Mouse (Mus musculus) liver, adult 2 months (tissue): ENCODE results near the gene Mlh1. TPM values are rescaled to one million over a fixed set of nuclear protein-coding genes. Genes with fewer than 3 reads are reported as not detected.

Experiments used
- DNase-seq: peaks from one replicate; pipeline ENCODE4 v3.0.0-alpha.2; 2011; ENCODE audit warnings: low read depth, low spot score; ENCODE audit errors: extremely low read depth
- H3K27ac ChIP-seq: fragments of 200-500 bp; replicated peaks from 2 replicates; pipeline ENCODE4 v1.5.1; 2012; ENCODE audit warnings: low read depth, mild to moderate bottlenecking, control low read depth, inconsistent platforms, low read length; ENCODE audit not compliant: insufficient read depth
- H3K27me3 ChIP-seq: fragments of 200-500 bp; 2 replicates; pipeline ENCODE4 v1.6.1; 2012; ENCODE audit warnings: mild to moderate bottlenecking, moderate library complexity, low read length, inconsistent platforms; ENCODE audit not compliant: control insufficient read depth, insufficient read depth
- H3K36me3 ChIP-seq: fragments of 200-500 bp; 2 replicates; pipeline ENCODE4 v1.6.1; 2012; ENCODE audit warnings: low read length, inconsistent platforms; ENCODE audit not compliant: control insufficient read depth, insufficient read depth
- H3K4me1 ChIP-seq: fragments of 200-500 bp; 2 replicates; pipeline ENCODE4 v1.6.1; 2011; ENCODE audit warnings: low read length; ENCODE audit not compliant: control insufficient read depth, insufficient read depth
- H3K4me3 ChIP-seq: fragments of 200-500 bp; 2 replicates; pipeline ENCODE4 v1.5.1; 2011; ENCODE audit warnings: low read depth, mild to moderate bottlenecking, control low read depth, low read length, moderate library complexity; ENCODE audit not compliant: insufficient read depth
- H3K79me2 ChIP-seq: fragments of 200-500 bp; 2 replicates; pipeline ENCODE4 v1.6.1; 2012; ENCODE audit warnings: inconsistent platforms, mild to moderate bottlenecking, low read length, moderate library complexity; ENCODE audit not compliant: control insufficient read depth, insufficient read depth
- H3K9ac ChIP-seq: fragments of 200-500 bp; 2 replicates; pipeline ENCODE4 v1.6.1; 2012; ENCODE audit warnings: low read depth, mild to moderate bottlenecking, control low read depth, inconsistent platforms, low read length
- CTCF ChIP-seq: fragments of 200-500 bp; IDR thresholded peaks from 2 replicates; pipeline ENCODE4 v1.5.1; 2011; ENCODE audit warnings: low read depth, low read length, control low read depth
- POLR2A ChIP-seq: fragments of 200-500 bp; IDR thresholded peaks from 2 replicates; pipeline ENCODE4 v1.6.1; 2011; ENCODE audit warnings: low read length, control low read depth; ENCODE audit not compliant: insufficient read depth; ENCODE audit errors: extremely low read depth
- WGBS: fragments of 180-500 bp; shearing (Covaris S2); methylation state at CpG from one replicate; pipeline ENCODE4 v1.1.7; 2018; 5-methylcytosine and 5-hydroxymethylcytosine counted together
- polyA plus RNA-seq: library from polyadenylated mRNA; depleted of rRNA; stranded (reverse); fragments of >200 nt; gene quantifications from 2 replicates; pipeline ENCODE4 v1.2.3, GENCODE M21; 2012
- total RNA-seq: library from RNA; depleted of rRNA; stranded (reverse); fragments of >200 nt; gene quantifications from 2 replicates; pipeline ENCODE4 v1.2.3, GENCODE M21; 2014

Gene Mlh1
- total and polyA plus RNA-seq, 2 experiments = 8.8 to 13.9 TPM

- TF ChIP-seq POLR2A (no peak), CTCF (no peak)
- WGBS = 1% methylated on average over 5 of the region's 5 CpGs
Measured at GRCm38 (mm10) chr9:111270606-111271005, 985 bp downstream of the Mlh1 start.

GRCm38 (mm10) chr9:111267998-111268397 is 3.6 kb downstream of the Mlh1 start:
- H3K27me3 ChIP-seq = no peaks in the 10 kb centered on the region
- H3K4me3 ChIP-seq = no peak overlapping the region
- no peak overlapping the region for H3K27ac ChIP-seq
- no peaks in the 10 kb centered on the region; the same call in 1 of the 2 replicates for H3K79me2 ChIP-seq
- H3K4me1 ChIP-seq = no peaks in the 10 kb centered on the region; the same call in 1 of the 2 replicates
- no peak for TF ChIP-seq POLR2A
- H3K9ac ChIP-seq = no peak overlapping the region
- no peak for DNase-seq
- peaks cover 21% of the 10 kb centered on the region for H3K36me3 ChIP-seq
- WGBS = 96% methylated on average over 2 of the region's 2 CpGs

More at GRCm38 (mm10) chr9:111270606-111271005, 985 bp downstream of the Mlh1 start:
- peaks cover 12% of the 10 kb centered on the region for H3K4me1 ChIP-seq
- H3K79me2 ChIP-seq = peaks cover 7% of the 10 kb centered on the region; the same call in 1 of the 2 replicates
- H3K27me3 ChIP-seq = no peaks in the 10 kb centered on the region
- peak overlapping the region; percentile 82 for H3K4me3 ChIP-seq
- peak overlapping the region; percentile 67; the same call in 1 of the 2 replicates for H3K27ac ChIP-seq
- peak; percentile 53 for DNase-seq
- peak overlapping the region; percentile 83; the same call in 1 of the 2 replicates for H3K9ac ChIP-seq
- H3K36me3 ChIP-seq = peaks cover 15% of the 10 kb centered on the region

DNA sequence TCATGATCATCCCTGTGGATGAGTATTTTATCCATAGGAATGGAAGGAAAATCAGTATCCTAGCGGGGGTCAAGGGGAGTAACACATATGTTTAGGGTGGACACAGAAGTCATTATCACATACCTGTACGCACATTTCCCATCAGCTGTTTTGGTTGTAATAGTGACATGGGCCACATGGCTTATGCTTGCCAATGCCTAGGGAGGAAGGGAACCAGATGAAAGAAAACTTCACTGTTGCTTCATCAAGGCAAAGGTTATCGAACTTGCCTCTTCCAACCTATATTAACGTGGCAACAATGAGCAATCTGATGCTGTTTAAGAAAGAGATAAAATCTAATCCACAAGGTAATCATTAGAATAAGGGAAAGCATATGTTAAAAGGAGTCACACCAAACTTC is 10.2 kb downstream of the Mlh1 start:
- no peaks in the 10 kb centered on the region for H3K27me3 ChIP-seq
- 50% methylated on average over 4 of the region's 4 CpGs for WGBS
- no peaks in the 10 kb centered on the region; the same call in 1 of the 2 replicates for H3K79me2 ChIP-seq
- DNase-seq = peak; percentile 57
- no peaks in the 10 kb centered on the region; the same call in 1 of the 2 replicates for H3K4me1 ChIP-seq
- H3K27ac ChIP-seq = no peak overlapping the region
- H3K9ac ChIP-seq = no peak overlapping the region
- H3K4me3 ChIP-seq = no peak overlapping the region
- TF ChIP-seq POLR2A (no peak), CTCF (no peak)
- H3K36me3 ChIP-seq = peaks cover 35% of the 10 kb centered on the region

DNA sequence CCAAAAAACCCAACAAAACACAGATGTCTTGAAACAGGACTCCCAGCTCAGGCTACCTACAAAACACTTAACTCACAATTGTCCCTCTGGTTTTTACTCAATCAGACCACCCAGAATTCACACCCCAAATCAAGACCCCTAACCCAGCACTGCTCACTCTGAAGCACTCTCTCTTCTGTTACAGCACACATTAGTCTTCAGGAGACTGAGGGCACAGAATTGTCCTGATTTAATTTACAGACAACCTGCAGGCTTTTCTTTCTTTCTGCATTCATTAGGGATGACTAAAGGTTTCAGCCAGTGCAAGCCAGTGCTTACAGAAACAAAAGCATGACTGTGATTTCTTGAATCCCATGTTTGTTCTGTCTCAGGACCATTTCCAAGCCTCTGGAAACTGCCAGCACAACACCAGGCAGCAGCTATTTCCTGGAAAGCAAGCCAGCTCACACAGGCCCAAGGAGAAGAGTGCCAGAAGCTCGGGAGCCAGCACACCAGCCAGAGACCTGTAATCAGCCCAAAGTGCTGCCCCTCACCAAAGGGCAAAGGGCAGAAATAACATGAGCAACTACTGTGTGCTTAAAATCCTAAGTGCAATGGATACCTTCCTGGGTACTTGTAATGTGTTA is 11.1 kb downstream of the Mlh1 start:
- Histone ChIP-seq H3K4me1 (no peaks in the 10 kb centered on the region; the same call in 1 of the 2 replicates), H3K27ac (no peak overlapping the region), H3K79me2 (no peaks in the 10 kb centered on the region), H3K27me3 (no peaks in the 10 kb centered on the region), H3K36me3 (peaks cover 33% of the 10 kb centered on the region), H3K9ac (no peak overlapping the region), H3K4me3 (no peak overlapping the region)
- DNase-seq = peak; percentile 75
- TF ChIP-seq POLR2A = no peak
- no peak for TF ChIP-seq CTCF
- 9% methylated on average over 1 of the region's 1 CpGs for WGBS

DNA sequence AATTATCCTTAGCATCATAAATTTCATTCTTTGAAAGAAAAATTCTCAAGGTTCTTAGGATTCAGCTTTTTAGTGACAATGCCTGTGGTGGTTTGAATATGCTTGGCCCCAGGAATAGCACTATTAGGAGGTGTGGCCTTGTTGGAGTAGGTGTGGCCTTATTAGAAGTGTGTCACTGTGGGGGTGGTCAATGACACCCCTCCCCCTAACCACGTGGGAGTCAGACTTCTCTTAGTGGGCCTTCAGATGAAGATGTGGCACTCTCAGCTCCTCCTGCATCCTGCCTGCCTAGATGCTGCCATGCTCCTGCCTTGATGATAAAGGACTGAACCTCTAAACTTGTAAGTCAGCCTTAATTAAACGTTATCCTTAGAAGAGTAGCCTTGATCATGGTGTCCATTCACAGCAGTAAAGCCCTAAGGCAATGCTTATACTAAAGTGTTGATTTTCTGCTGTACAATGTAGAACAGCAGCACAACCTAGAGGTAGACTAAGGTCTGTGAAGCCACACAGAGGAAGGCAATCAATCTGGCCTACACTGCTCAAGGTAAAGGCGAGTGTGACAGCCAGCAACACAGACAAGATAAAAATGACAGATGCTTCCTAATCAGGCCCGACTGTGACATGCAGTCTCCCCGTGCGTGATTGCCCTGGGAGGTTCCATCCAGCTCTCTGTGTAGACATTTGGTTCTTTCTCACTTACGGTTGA is 19.3 kb downstream of the Mlh1 start:
- 77% methylated on average over 7 of the region's 7 CpGs for WGBS
- peaks cover 45% of the 10 kb centered on the region for H3K36me3 ChIP-seq
- H3K9ac ChIP-seq = no peak overlapping the region
- no peak overlapping the region for H3K27ac ChIP-seq
- no peaks in the 10 kb centered on the region for H3K79me2 ChIP-seq
- H3K4me1 ChIP-seq = no peaks in the 10 kb centered on the region
- no peaks in the 10 kb centered on the region for H3K27me3 ChIP-seq
- H3K4me3 ChIP-seq = no peak overlapping the region
- TF ChIP-seq CTCF (no peak), POLR2A (no peak)
- DNase-seq = no peak
